ENCODE assay signal across 8 mouse cellular contexts in the genomic region with DNA sequence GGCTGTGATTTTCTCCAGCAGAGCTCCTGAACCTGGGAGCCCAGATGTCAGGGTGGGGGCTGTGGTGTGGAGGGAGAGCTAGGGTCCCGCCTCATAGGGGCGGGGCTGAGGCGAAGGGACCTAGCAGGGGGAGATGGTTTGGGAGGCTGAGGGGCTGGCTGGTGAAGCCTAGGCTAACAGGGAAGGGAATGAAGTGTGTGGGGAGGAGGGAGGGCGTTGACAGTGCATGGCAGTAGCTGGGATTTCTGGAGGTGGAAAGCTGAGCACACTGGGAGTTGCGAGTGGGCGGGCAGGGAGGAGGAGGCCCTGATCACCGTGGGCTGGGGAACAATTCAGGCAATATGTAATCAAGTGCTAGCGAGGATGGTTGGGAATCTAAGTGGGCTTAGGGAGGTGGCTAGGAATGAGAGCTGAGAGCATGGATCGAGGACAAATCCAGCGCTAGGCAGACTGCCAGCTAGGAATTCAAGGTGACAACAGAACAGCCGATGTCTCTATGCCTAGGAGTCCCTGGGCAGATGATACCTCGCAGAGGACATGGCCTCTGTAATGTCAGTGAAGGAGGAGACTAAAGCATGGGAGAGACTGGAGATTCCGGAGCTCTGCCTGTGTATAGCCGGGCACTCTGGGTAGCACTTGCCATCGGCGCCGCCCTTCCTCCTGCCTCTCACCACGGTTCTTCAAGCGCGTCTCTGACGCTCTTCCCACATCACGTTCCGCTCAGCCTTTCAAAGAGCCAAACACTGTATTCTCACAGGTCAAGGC. TPM values are rescaled to one million over a fixed set of nuclear protein-coding genes. Genes with fewer than 3 reads are reported as not detected.
DNase-seq lines count a peak whose midpoint lies in the region; ATAC-seq and TF ChIP-seq lines count a peak whose summit lies in the region.

No protein-coding gene starts in this region.

- ATAC-seq in forebrain, embryonic 15.5 days (replicated peaks): peak; percentile 77
- ATAC-seq in hematopoietic stem cell, adult 5-6 weeks (replicated peaks in 1 of 2; ENCODE audit: insufficient read depth in 1 of 2, low FRiP score in 2 of 2, low TSS enrichment in 1 of 2, low read depth in 1 of 2, poor library complexity in 2 of 2, severe bottlenecking in 2 of 2): peak; percentile 57 to 61
- ATAC-seq in lung, postnatal 0 days: peak; percentile 75

- H3K9me3 ChIP-seq in forebrain, embryonic 15.5 days: no peaks in the 10 kb centered on the region
- no peaks in the 10 kb centered on the region for H3K9me3 ChIP-seq in lung, postnatal 0 days (ENCODE audit: low read length)

- peak overlapping the region; percentile 57 for H3K4me2 ChIP-seq in forebrain, embryonic 15.5 days (replicated peaks)
- H3K4me2 ChIP-seq in lung, postnatal 0 days (replicated peaks; ENCODE audit: low read depth, low read length): peak overlapping the region; percentile 62

- TF ChIP-seq EP300 in lung, postnatal 0 days (IDR thresholded peaks at IDR 0.05): peak; percentile 11; the same call in 1 of the 2 replicates

- peak overlapping the region; percentile 45 for H3K9ac ChIP-seq in forebrain, embryonic 15.5 days (replicated peaks)
- H3K9ac ChIP-seq in lung, postnatal 0 days (replicated peaks; ENCODE audit: low read depth): peak overlapping the region; percentile 34; the same call in 1 of the 2 replicates

- 1% methylated on average over 23 of the region's 23 CpGs for WGBS in forebrain, embryonic 15.5 days
- under 1% methylated on average over 23 of the region's 23 CpGs for WGBS in lung, postnatal 0 days

- peaks cover 35% of the 10 kb centered on the region for H3K4me1 ChIP-seq in forebrain, embryonic 15.5 days
- H3K4me1 ChIP-seq in lung, postnatal 0 days (ENCODE audit: insufficient read depth, low read depth, low read length): peaks cover 21% of the 10 kb centered on the region

- no peak for TF ChIP-seq CTCF in lung, postnatal 0 days (IDR thresholded peaks at IDR 0.05)

- H3K36me3 ChIP-seq in forebrain, embryonic 15.5 days: no peaks in the 10 kb centered on the region
- H3K36me3 ChIP-seq in lung, postnatal 0 days (ENCODE audit: insufficient read depth, low read length): no peaks in the 10 kb centered on the region

- peak; percentile 71 for DNase-seq in R1 (ENCODE audit: low read depth, low spot score)
- DNase-seq in cerebellum, adult 11 months: peak; percentile 59
- DNase-seq in layer of hippocampus, postnatal 14 days (ENCODE audit: low spot score in 2 of 2): peak; percentile 53 to 56
- DNase-seq in lung, postnatal 0 days (ENCODE audit: low spot score): peak; percentile 80
- DNase-seq in ovary, postnatal 10 days (ENCODE audit: low spot score): peak; percentile 15
- no peak for DNase-seq in spleen, postnatal 36 days (ENCODE audit: low spot score in 2 of 2)

- peak overlapping the region; percentile 31 for H3K4me3 ChIP-seq in forebrain, embryonic 15.5 days
- peak overlapping the region; percentile 27 for H3K4me3 ChIP-seq in lung, postnatal 0 days (ENCODE audit: low read depth, low read length)

- no peaks in the 10 kb centered on the region for H3K27me3 ChIP-seq in forebrain, embryonic 15.5 days
- no peaks in the 10 kb centered on the region for H3K27me3 ChIP-seq in lung, postnatal 0 days (replicated peaks; ENCODE audit: insufficient read depth, low read length)

- H3K27ac ChIP-seq in forebrain, embryonic 15.5 days (replicated peaks): peak overlapping the region; percentile 57
- H3K27ac ChIP-seq in lung, postnatal 0 days (ENCODE audit: low read length): peak overlapping the region; percentile 89

RNA-seq across cellular contexts. Expression of a gene that starts 27.2 kb away (rescaled TPM):
- 1,787 and 1,813 TPM in 2 replicates for polyA plus RNA-seq in forebrain, embryonic 15.5 days (2015; fragmentation: Nextera tagmentation; extraction: Ambion mirVana)
- 1,542 and 1,560 TPM in 2 replicates for total RNA-seq in hematopoietic stem cell, adult 5-6 weeks (2017)
- 1,000 to 10,000 TPM; 2,088 to 2,105 TPM for total RNA-seq in layer of hippocampus, postnatal 14 days (2021)
- polyA plus RNA-seq in lung, postnatal 0 days (2015; fragmentation: Nextera tagmentation; extraction: Ambion mirVana): 867 and 887 TPM in 2 replicates

RNA-seq across cellular contexts. Expression of a gene that starts 46.4 kb away (rescaled TPM):
- not detected in 2 replicates for polyA plus RNA-seq in forebrain, embryonic 15.5 days (2015; fragmentation: Nextera tagmentation; extraction: Ambion mirVana)
- 1.8 TPM in 1 of 2 replicates, not detected in the other for total RNA-seq in hematopoietic stem cell, adult 5-6 weeks (2017)
- total RNA-seq in layer of hippocampus, postnatal 14 days (2021): not detected
- polyA plus RNA-seq in lung, postnatal 0 days (2015; fragmentation: Nextera tagmentation; extraction: Ambion mirVana): not detected in 2 replicates

Comparison
In these comparisons a context has a peak if more than half of its experiments do, and no peak if none do; other contexts are left out.
1. DNase-seq: peak in R1 (single experiment), cerebellum, adult 11 months (single experiment), layer of hippocampus, postnatal 14 days (2 of 2), lung, postnatal 0 days (single experiment) and ovary, postnatal 10 days (single experiment); none in spleen, postnatal 36 days (0 of 2).
2. Peak in every context shown above with its lines, with median percentiles within 50 percentile points of each other: ATAC-seq.